Mouse (Mus musculus): ENCODE data around the gene Arid4b.

DNA sequence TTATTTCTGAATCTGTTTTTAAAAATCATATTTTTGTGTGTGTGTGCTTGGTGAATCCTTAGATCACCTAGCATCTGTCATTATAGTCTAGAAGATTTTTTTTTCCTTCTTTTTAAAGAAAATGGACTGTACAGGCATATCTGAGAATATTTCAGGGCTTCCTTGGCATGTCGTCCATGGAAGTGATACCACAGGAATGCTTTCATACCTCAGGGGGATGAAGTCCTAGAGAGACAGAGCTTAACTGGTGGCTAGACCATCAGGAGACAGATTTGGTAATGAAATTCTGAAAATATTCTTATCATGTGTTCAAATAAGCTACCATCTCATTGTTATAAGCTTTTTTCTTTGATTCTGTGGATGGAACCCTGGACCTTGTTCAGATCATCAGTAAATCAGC lies 40.0 kb downstream of the Arid4b start:
- TF ChIP-seq CTCF (IDR thresholded peaks at IDR 0.05; ENCODE audit: low read depth, low read length) (no peak), TAL1 (conservative IDR thresholded peaks at IDR 0.05; ENCODE audit: low read depth, low read length) (no peak)
